Comparison of ENCODE assay signal across 27 mouse cellular contexts in the genomic region with DNA sequence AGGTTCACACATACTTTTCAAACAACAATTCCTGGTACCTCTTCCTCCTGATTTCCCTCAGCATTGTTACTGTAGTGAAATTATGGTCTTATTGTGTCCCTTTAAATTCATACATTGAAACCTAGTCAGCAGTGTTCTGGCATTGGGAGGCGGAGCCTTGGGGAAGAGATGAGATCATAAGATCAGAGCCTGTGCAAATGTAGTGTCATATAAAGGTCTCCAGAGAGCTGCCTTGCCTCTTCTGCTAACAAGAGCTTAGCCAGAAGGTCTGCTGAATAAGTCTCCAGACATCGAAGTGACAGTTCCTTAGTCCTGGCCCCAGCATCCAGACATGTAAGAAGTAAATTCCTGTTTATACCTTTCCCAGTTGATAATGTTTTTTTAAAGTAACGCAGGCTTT.
"Had no signal": no experiment of that assay in that cellular context is flagged by ENCODE, and none has a peak within 500 bp of the region (broad histone marks: within the 10 kb centered on the region; RNA-seq: fewer than 3 reads in every experiment).

No protein-coding gene starts in this region.

- H3K27ac ChIP-seq: heart, adult 2 months; heart, embryonic 13.5 days; heart, embryonic 15.5 days; hindbrain, embryonic 12.5 days; hindbrain, embryonic 14.5 days; kidney, embryonic 15.5 days; kidney, postnatal 0 days; limb, embryonic 10.5 days; limb, embryonic 12.5 days; liver, embryonic 13.5 days; liver, embryonic 15.5 days had no signal

- H3K4me1 ChIP-seq: heart, embryonic 15.5 days; hindbrain, embryonic 12.5 days; kidney, embryonic 15.5 days; limb, embryonic 10.5 days; limb, embryonic 12.5 days; liver, embryonic 13.5 days; liver, embryonic 15.5 days had no signal

- H3K4me2 ChIP-seq: heart, embryonic 11.5 days; heart, embryonic 13.5 days; heart, embryonic 15.5 days; hindbrain, embryonic 12.5 days; hindbrain, embryonic 14.5 days; kidney, embryonic 15.5 days; limb, embryonic 12.5 days; liver, embryonic 11.5 days; liver, embryonic 13.5 days; liver, embryonic 15.5 days had no signal

- H3K4me3 ChIP-seq: heart, adult 2 months; heart, embryonic 13.5 days; heart, embryonic 15.5 days; hindbrain, embryonic 12.5 days; kidney, embryonic 15.5 days; limb, embryonic 10.5 days; limb, embryonic 12.5 days; liver, embryonic 13.5 days; liver, embryonic 15.5 days had no signal

- H3K9ac ChIP-seq: heart, embryonic 13.5 days; heart, embryonic 15.5 days; hindbrain, embryonic 12.5 days; hindbrain, embryonic 14.5 days; kidney, embryonic 15.5 days; limb, embryonic 12.5 days; liver, embryonic 13.5 days; liver, embryonic 15.5 days had no signal

- DNase-seq: gastrocnemius, postnatal 14 days; gastrocnemius, postnatal 36 days; heart, adult 2 months; heart, postnatal 14 days; heart, postnatal 36 days; kidney, adult 11 months; kidney, adult 2 months; kidney, adult 9 months; kidney, postnatal 14 days; kidney, postnatal 36 days; layer of hippocampus, adult 9-11 months; layer of hippocampus, postnatal 36 days; liver; liver, embryonic 13.5 days had no signal

- H3K9me3 ChIP-seq: heart, embryonic 13.5 days; heart, embryonic 15.5 days; hindbrain, embryonic 12.5 days; kidney, embryonic 15.5 days; limb, embryonic 10.5 days; limb, embryonic 12.5 days; liver, embryonic 13.5 days; liver, embryonic 15.5 days had no signal

- ATAC-seq: hindbrain, embryonic 16.5 days; inflammation-experienced regulatory T-cells, adult 6 months had no signal

- H3K36me3 ChIP-seq: heart, embryonic 13.5 days; heart, embryonic 15.5 days; hindbrain, embryonic 12.5 days; kidney, embryonic 15.5 days; limb, embryonic 10.5 days; limb, embryonic 12.5 days; liver, embryonic 13.5 days; liver, embryonic 15.5 days had no signal

- H3K27me3 ChIP-seq: heart, embryonic 15.5 days; hindbrain, embryonic 12.5 days; kidney, embryonic 15.5 days; limb, embryonic 12.5 days; liver, embryonic 13.5 days; liver, embryonic 15.5 days had no signal
